Mouse (Mus musculus): ENCODE measurements around the gene Tbc1d22a. TPM values are rescaled to one million over a fixed set of nuclear protein-coding genes. Genes with fewer than 3 reads are reported as not detected.

The Tbc1d22a gene
- polyA plus RNA-seq, 1 experiment: 19.5 TPM

GRCm38 (mm10) chr15:86496209-86496608 lies 281.9 kb downstream of the Tbc1d22a start:
- Histone ChIP-seq H3K27ac (ENCODE audit: control insufficient read depth, insufficient read depth, low read depth, low read length) (no peak overlapping the region), H3K4me1 (ENCODE audit: control insufficient read depth, insufficient read depth, low read length) (no peaks in the 10 kb centered on the region), H3K27me3 (ENCODE audit: control insufficient read depth, insufficient read depth, low read length) (no peaks in the 10 kb centered on the region), H3K36me3 (ENCODE audit: control insufficient read depth, insufficient read depth, low read length) (no peaks in the 10 kb centered on the region), H3K4me3 (ENCODE audit: control insufficient read depth, low read depth, low read length) (no peak overlapping the region)
- no peak for TF ChIP-seq CTCF (IDR thresholded peaks at IDR 0.05; ENCODE audit: control insufficient read depth, insufficient read depth, insufficient replicate concordance, low read depth, low read length)
- no peak for TF ChIP-seq POLR2A (IDR thresholded peaks at IDR 0.05; ENCODE audit: control insufficient read depth, low read depth, low read length)

GRCm38 (mm10) chr15:86496646-86497045 lies 282.4 kb downstream of the Tbc1d22a start:
- H3K4me1 ChIP-seq (ENCODE audit: control insufficient read depth, insufficient read depth, low read length): no peaks in the 10 kb centered on the region
- TF ChIP-seq POLR2A (IDR thresholded peaks at IDR 0.05; ENCODE audit: control insufficient read depth, low read depth, low read length): no peak
- TF ChIP-seq CTCF (IDR thresholded peaks at IDR 0.05; ENCODE audit: control insufficient read depth, insufficient read depth, insufficient replicate concordance, low read depth, low read length): no peak

DNA sequence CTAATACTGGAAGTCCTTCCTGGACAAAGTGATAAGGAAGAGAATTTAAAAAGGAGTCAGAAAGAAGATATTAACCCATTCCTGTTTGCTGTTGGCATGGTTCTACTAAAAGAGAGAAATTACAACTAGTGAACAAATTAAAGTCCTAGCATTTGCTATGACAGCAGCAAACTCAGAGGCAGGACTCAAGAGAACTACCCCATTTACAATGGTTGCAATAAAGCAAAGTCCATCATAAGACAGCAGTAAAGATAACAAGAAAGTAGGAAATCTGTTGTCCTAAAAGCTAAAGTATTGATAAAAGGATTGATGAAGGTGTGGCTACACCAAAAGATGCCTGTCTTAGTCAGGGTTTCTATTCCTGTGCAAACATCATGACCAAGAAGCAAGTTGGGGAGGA lies 286.3 kb downstream of the Tbc1d22a start:
- H3K27ac ChIP-seq (ENCODE audit: control insufficient read depth, insufficient read depth, low read depth, low read length): no peak overlapping the region
- no peaks in the 10 kb centered on the region for H3K27me3 ChIP-seq (ENCODE audit: control insufficient read depth, insufficient read depth, low read length)
- H3K4me1 ChIP-seq (ENCODE audit: control insufficient read depth, insufficient read depth, low read length): no peaks in the 10 kb centered on the region
- TF ChIP-seq POLR2A (IDR thresholded peaks at IDR 0.05; ENCODE audit: control insufficient read depth, low read depth, low read length): no peak
- TF ChIP-seq CTCF (IDR thresholded peaks at IDR 0.05; ENCODE audit: control insufficient read depth, insufficient read depth, insufficient replicate concordance, low read depth, low read length): no peak
- no peak overlapping the region for H3K4me3 ChIP-seq (ENCODE audit: control insufficient read depth, low read depth, low read length)
- no peaks in the 10 kb centered on the region for H3K36me3 ChIP-seq (ENCODE audit: control insufficient read depth, insufficient read depth, low read length)

More at GRCm38 (mm10) chr15:86496646-86497045, 282.4 kb downstream of the Tbc1d22a start:
- H3K36me3 ChIP-seq (ENCODE audit: control insufficient read depth, insufficient read depth, low read length): no peaks in the 10 kb centered on the region
- H3K27ac ChIP-seq (ENCODE audit: control insufficient read depth, insufficient read depth, low read depth, low read length): no peak overlapping the region
- no peak overlapping the region for H3K4me3 ChIP-seq (ENCODE audit: control insufficient read depth, low read depth, low read length)
- no peaks in the 10 kb centered on the region for H3K27me3 ChIP-seq (ENCODE audit: control insufficient read depth, insufficient read depth, low read length)

- no peaks in the 10 kb centered on the region for H3K36me3 ChIP-seq (ENCODE audit: control insufficient read depth, insufficient read depth, low read length)
- no peak overlapping the region for H3K4me3 ChIP-seq (ENCODE audit: control insufficient read depth, low read depth, low read length)
- H3K27ac ChIP-seq (ENCODE audit: control insufficient read depth, insufficient read depth, low read depth, low read length): no peak overlapping the region
- TF ChIP-seq POLR2A (IDR thresholded peaks at IDR 0.05; ENCODE audit: control insufficient read depth, low read depth, low read length) (no peak), CTCF (IDR thresholded peaks at IDR 0.05; ENCODE audit: control insufficient read depth, insufficient read depth, insufficient replicate concordance, low read depth, low read length) (no peak)
- no peaks in the 10 kb centered on the region for H3K27me3 ChIP-seq (ENCODE audit: control insufficient read depth, insufficient read depth, low read length)
- no peaks in the 10 kb centered on the region for H3K4me1 ChIP-seq (ENCODE audit: control insufficient read depth, insufficient read depth, low read length)
Observed at GRCm38 (mm10) chr15:86503413-86503812, 289.2 kb downstream of the Tbc1d22a start.

DNA sequence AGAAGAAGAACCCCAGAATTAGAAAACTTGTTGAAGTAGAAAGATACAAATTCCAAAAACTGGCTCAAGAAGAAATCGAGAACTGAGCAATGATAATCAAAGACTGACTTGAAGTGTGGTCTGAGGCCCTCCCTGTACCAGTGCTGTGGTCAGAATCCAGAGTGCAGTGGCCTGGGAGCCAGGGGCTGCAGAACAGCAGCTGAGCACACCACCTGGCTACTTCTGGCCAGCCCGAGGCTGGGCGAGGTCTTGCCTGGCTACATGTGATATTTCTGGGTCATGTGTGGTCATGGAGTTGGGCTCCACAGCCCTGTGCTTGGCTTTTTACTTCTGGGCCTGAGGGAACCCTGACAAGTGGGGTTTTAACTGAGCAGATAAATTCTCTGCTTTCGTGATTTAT lies 292.4 kb downstream of the Tbc1d22a start:
- H3K27me3 ChIP-seq (ENCODE audit: control insufficient read depth, insufficient read depth, low read length): no peaks in the 10 kb centered on the region
- 0 out of 2 replicates have a peak, but pooled peaks cover 2% of the 10 kb centered on the region for H3K4me1 ChIP-seq (ENCODE audit: control insufficient read depth, insufficient read depth, low read length)
- no peaks in the 10 kb centered on the region for H3K36me3 ChIP-seq (ENCODE audit: control insufficient read depth, insufficient read depth, low read length)
- no peak overlapping the region for H3K4me3 ChIP-seq (ENCODE audit: control insufficient read depth, low read depth, low read length)
- no peak overlapping the region for H3K27ac ChIP-seq (ENCODE audit: control insufficient read depth, insufficient read depth, low read depth, low read length)
- TF ChIP-seq POLR2A (IDR thresholded peaks at IDR 0.05; ENCODE audit: control insufficient read depth, low read depth, low read length): no peak
- no peak for TF ChIP-seq CTCF (IDR thresholded peaks at IDR 0.05; ENCODE audit: control insufficient read depth, insufficient read depth, insufficient replicate concordance, low read depth, low read length)

DNA sequence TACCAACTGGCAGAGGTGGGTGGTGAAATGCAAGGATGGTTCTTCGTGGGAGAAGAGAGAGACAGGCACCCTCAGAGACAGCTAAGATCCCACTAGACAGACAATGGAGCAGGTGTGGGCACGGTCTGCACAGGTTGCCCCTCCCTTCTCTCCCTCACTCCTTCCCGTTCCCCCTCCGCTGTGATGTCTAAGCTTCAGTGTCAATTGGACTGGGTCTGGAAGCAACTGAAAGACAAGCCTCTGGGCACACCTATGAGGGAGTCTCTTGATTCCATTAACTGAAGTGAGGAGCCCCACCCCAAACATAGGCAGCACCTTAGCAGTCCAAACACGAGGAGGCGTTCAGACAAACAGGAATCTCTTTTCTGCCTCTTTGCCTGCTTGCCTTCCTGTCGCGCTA lies 293.3 kb downstream of the Tbc1d22a start:
- no peaks in the 10 kb centered on the region for H3K36me3 ChIP-seq (ENCODE audit: control insufficient read depth, insufficient read depth, low read length)
- TF ChIP-seq POLR2A (IDR thresholded peaks at IDR 0.05; ENCODE audit: control insufficient read depth, low read depth, low read length) (no peak), CTCF (IDR thresholded peaks at IDR 0.05; ENCODE audit: control insufficient read depth, insufficient read depth, insufficient replicate concordance, low read depth, low read length) (no peak)

GRCm38 (mm10) chr15:86508406-86509176 lies 294.3 kb downstream of the Tbc1d22a start:
- 0 out of 2 replicates have a peak, but pooled peaks cover 2% of the 10 kb centered on the region for H3K4me1 ChIP-seq (ENCODE audit: control insufficient read depth, insufficient read depth, low read length)
- H3K27me3 ChIP-seq (ENCODE audit: control insufficient read depth, insufficient read depth, low read length): no peaks in the 10 kb centered on the region
- TF ChIP-seq CTCF (IDR thresholded peaks at IDR 0.05; ENCODE audit: control insufficient read depth, insufficient read depth, insufficient replicate concordance, low read depth, low read length): no peak
- TF ChIP-seq POLR2A (IDR thresholded peaks at IDR 0.05; ENCODE audit: control insufficient read depth, low read depth, low read length): no peak
- no peak overlapping the region for H3K4me3 ChIP-seq (ENCODE audit: control insufficient read depth, low read depth, low read length)
- H3K36me3 ChIP-seq (ENCODE audit: control insufficient read depth, insufficient read depth, low read length): no peaks in the 10 kb centered on the region
- no peak overlapping the region for H3K27ac ChIP-seq (ENCODE audit: control insufficient read depth, insufficient read depth, low read depth, low read length)

More for the DNA sequence above, 293.3 kb downstream of the Tbc1d22a start:
- H3K27me3 ChIP-seq (ENCODE audit: control insufficient read depth, insufficient read depth, low read length): no peaks in the 10 kb centered on the region
- no peak overlapping the region for H3K4me3 ChIP-seq (ENCODE audit: control insufficient read depth, low read depth, low read length)
- H3K4me1 ChIP-seq (ENCODE audit: control insufficient read depth, insufficient read depth, low read length): 0 out of 2 replicates have a peak, but pooled peaks cover 2% of the 10 kb centered on the region
- no peak overlapping the region for H3K27ac ChIP-seq (ENCODE audit: control insufficient read depth, insufficient read depth, low read depth, low read length)

Measured in testis, adult 2 months (tissue).